Mouse (Mus musculus) neural tube, embryonic 13.5 days (tissue): ENCODE results near the gene Cys1. TPM values are rescaled to one million over a fixed set of nuclear protein-coding genes. Genes with fewer than 3 reads are reported as not detected.

ENCODE experiments used
- ATAC-seq: fragments of 200-750 bp; cut with Nextera tagmentation; 2 replicates; pipeline ENCODE4 v1.8.0; 2017; ENCODE audit warnings: low read depth, mild to moderate bottlenecking, moderate TSS enrichment, moderate library complexity
- H3K27ac ChIP-seq: fragments of 300-500 bp; sonication (generic); replicated peaks from 2 replicates; pipeline ENCODE4 v1.5.1; 2015; ENCODE audit warnings: moderate library complexity, mild to moderate bottlenecking, inconsistent platforms
- H3K27me3 ChIP-seq: fragments of 300-500 bp; sonication (generic); 2 replicates; pipeline ENCODE4 v1.6.1; 2015; ENCODE audit warnings: mild to moderate bottlenecking, inconsistent platforms
- H3K36me3 ChIP-seq: fragments of 300-500 bp; sonication (generic); 2 replicates; pipeline ENCODE4 v1.6.1; 2015; ENCODE audit warnings: mild to moderate bottlenecking, inconsistent platforms
- H3K4me1 ChIP-seq: fragments of 300-500 bp; sonication (generic); replicated peaks from 2 replicates; pipeline ENCODE4 v1.6.1; 2015; ENCODE audit warnings: inconsistent platforms
- H3K4me2 ChIP-seq: fragments of 300-500 bp; sonication (generic); 2 replicates; pipeline ENCODE4 v1.6.1; 2015; ENCODE audit warnings: inconsistent platforms, mild to moderate bottlenecking, moderate library complexity
- H3K4me3 ChIP-seq: fragments of 300-500 bp; sonication (generic); 2 replicates; pipeline ENCODE4 v1.5.1; 2015; ENCODE audit warnings: mild to moderate bottlenecking, inconsistent platforms
- H3K9ac ChIP-seq: fragments of 300-500 bp; sonication (generic); 2 replicates; pipeline ENCODE4 v1.6.1; 2015; ENCODE audit warnings: moderate library complexity, mild to moderate bottlenecking, inconsistent platforms
- H3K9me3 ChIP-seq: fragments of 300-500 bp; sonication (generic); 2 replicates; pipeline ENCODE4 v1.6.1; 2016; ENCODE audit warnings: inconsistent platforms
- WGBS: fragments of 180-500 bp; shearing (Covaris S2); methylation state at CpG from one replicate; pipeline ENCODE4 v1.1.7; 2015; 5-methylcytosine and 5-hydroxymethylcytosine counted together
- polyA plus RNA-seq: library from polyadenylated mRNA; unstranded; fragments of >200 nt; fragmentation: Nextera tagmentation; extraction: Ambion mirVana; gene quantifications from 2 replicates; pipeline ENCODE4 v1.2.1, GENCODE M21; 2015

Gene Cys1
- polyA plus RNA-seq = 1.8 and 2.1 TPM in 2 replicates

GRCm38 (mm10) chr12:24681286-24682023 lies at the start of gene Cys1:
Cys1 (minus strand) TSS chr12:24681813.
- no peaks in the 10 kb centered on the region for H3K36me3 ChIP-seq
- WGBS = 2% methylated on average over 20 of the region's 20 CpGs
- H3K4me3 ChIP-seq = peak within 1 kb of the TSS; percentile 64
- no peak within 1 kb of the TSS for H3K27ac ChIP-seq
- H3K27me3 ChIP-seq = peaks cover 56% of the 10 kb centered on the region
- no peaks in the 10 kb centered on the region for H3K9me3 ChIP-seq
- H3K9ac ChIP-seq = peak within 1 kb of the TSS; percentile 80
- H3K4me2 ChIP-seq = peak within 1 kb of the TSS; percentile 90
- ATAC-seq = peak; percentile 44; the same call in 1 of the 2 replicates
- peaks cover 16% of the 10 kb centered on the region for H3K4me1 ChIP-seq

- ATAC-seq = peak; percentile 90
- 8% methylated on average over 2 of the region's 2 CpGs for WGBS
- H3K27me3 ChIP-seq = no peaks in the 10 kb centered on the region
- peaks cover 16% of the 10 kb centered on the region for H3K9me3 ChIP-seq
- H3K4me2 ChIP-seq = peak overlapping the region; percentile 1; the same call in 1 of the 2 replicates
- peak overlapping the region; percentile 55 for H3K27ac ChIP-seq
- H3K9ac ChIP-seq = no peak overlapping the region
- peaks cover 13% of the 10 kb centered on the region for H3K4me1 ChIP-seq
- H3K4me3 ChIP-seq = no peak overlapping the region
- H3K36me3 ChIP-seq = no peaks in the 10 kb centered on the region
Observed at GRCm38 (mm10) chr12:24724369-24724768, 42.8 kb upstream of the Cys1 start.

GRCm38 (mm10) chr12:24723859-24724258 lies 42.2 kb upstream of the Cys1 start:
- Histone ChIP-seq H3K4me1 (peaks cover 13% of the 10 kb centered on the region), H3K9ac (no peak overlapping the region), H3K27me3 (no peaks in the 10 kb centered on the region), H3K4me3 (no peak overlapping the region), H3K27ac (peak overlapping the region; percentile 55), H3K9me3 (peaks cover 11% of the 10 kb centered on the region), H3K36me3 (no peaks in the 10 kb centered on the region), H3K4me2 (no peak overlapping the region)
- ATAC-seq = peak; percentile 41
- WGBS = 56% methylated on average over 4 of the region's 4 CpGs

- Histone ChIP-seq H3K9ac (no peak overlapping the region), H3K27me3 (no peaks in the 10 kb centered on the region), H3K9me3 (peaks cover 7% of the 10 kb centered on the region; the same call in 1 of the 2 replicates), H3K4me1 (peaks cover 13% of the 10 kb centered on the region), H3K4me2 (no peak overlapping the region), H3K36me3 (no peaks in the 10 kb centered on the region), H3K27ac (no peak overlapping the region), H3K4me3 (no peak overlapping the region)
- 64% methylated on average over 2 of the region's 2 CpGs for WGBS
- no peak for ATAC-seq
Observed at GRCm38 (mm10) chr12:24723434-24723833, 41.8 kb upstream of the Cys1 start.

- H3K4me2 ChIP-seq = no peak overlapping the region
- 0 out of 2 replicates have a peak, but pooled peaks cover 4% of the 10 kb centered on the region for H3K36me3 ChIP-seq
- ATAC-seq = peak; percentile 69
- no peak overlapping the region for H3K4me3 ChIP-seq
- no peaks in the 10 kb centered on the region for H3K9me3 ChIP-seq
- peaks cover 9% of the 10 kb centered on the region; the same call in 1 of the 2 replicates for H3K4me1 ChIP-seq
- H3K27ac ChIP-seq = no peak overlapping the region
- WGBS = 51% methylated on average over 4 of the region's 4 CpGs
- H3K27me3 ChIP-seq = no peaks in the 10 kb centered on the region
- H3K9ac ChIP-seq = no peak overlapping the region
Observed at GRCm38 (mm10) chr12:24716721-24717301, 35.2 kb upstream of the Cys1 start.

- Histone ChIP-seq H3K27ac (no peak overlapping the region), H3K4me1 (peaks cover 13% of the 10 kb centered on the region), H3K36me3 (0 out of 2 replicates have a peak, but pooled peaks cover 4% of the 10 kb centered on the region), H3K27me3 (no peaks in the 10 kb centered on the region), H3K4me2 (no peak overlapping the region), H3K4me3 (no peak overlapping the region), H3K9ac (no peak overlapping the region), H3K9me3 (no peaks in the 10 kb centered on the region)
- no peak for ATAC-seq
- WGBS = 72% methylated on average over 2 of the region's 2 CpGs
Observed at GRCm38 (mm10) chr12:24715268-24715896, 33.8 kb upstream of the Cys1 start.

- no peaks in the 10 kb centered on the region for H3K9me3 ChIP-seq
- ATAC-seq = no peak
- no peaks in the 10 kb centered on the region for H3K27me3 ChIP-seq
- no peak overlapping the region for H3K27ac ChIP-seq
- H3K36me3 ChIP-seq = 0 out of 2 replicates have a peak, but pooled peaks cover 4% of the 10 kb centered on the region
- no peak overlapping the region for H3K9ac ChIP-seq
- peaks cover 16% of the 10 kb centered on the region for H3K4me1 ChIP-seq
- WGBS = 77% methylated on average over 5 of the region's 5 CpGs
- H3K4me2 ChIP-seq = no peak overlapping the region
- H3K4me3 ChIP-seq = no peak overlapping the region
Observed at GRCm38 (mm10) chr12:24714579-24715255, 33.1 kb upstream of the Cys1 start.

- Histone ChIP-seq H3K27ac (no peak overlapping the region), H3K27me3 (peaks cover 3% of the 10 kb centered on the region), H3K36me3 (0 out of 2 replicates have a peak, but pooled peaks cover 4% of the 10 kb centered on the region), H3K4me1 (peaks cover 29% of the 10 kb centered on the region), H3K9me3 (no peaks in the 10 kb centered on the region), H3K9ac (no peak overlapping the region), H3K4me2 (no peak overlapping the region), H3K4me3 (no peak overlapping the region)
- WGBS = 83% methylated on average over 8 of the region's 8 CpGs
- no peak for ATAC-seq
Observed at GRCm38 (mm10) chr12:24712396-24712795, 30.8 kb upstream of the Cys1 start.

- H3K4me3 ChIP-seq = no peak overlapping the region
- H3K4me2 ChIP-seq = peak overlapping the region; percentile 11; the same call in 1 of the 2 replicates
- H3K27me3 ChIP-seq = peaks cover 15% of the 10 kb centered on the region
- 0 out of 2 replicates have a peak overlapping the region, but pooled peaks have one; percentile 13 for H3K27ac ChIP-seq
- peaks cover 35% of the 10 kb centered on the region for H3K4me1 ChIP-seq
- H3K36me3 ChIP-seq = 0 out of 2 replicates have a peak, but pooled peaks cover 4% of the 10 kb centered on the region
- no peak overlapping the region for H3K9ac ChIP-seq
- WGBS = 58% methylated on average over 5 of the region's 5 CpGs
- ATAC-seq = no peak
- H3K9me3 ChIP-seq = no peaks in the 10 kb centered on the region
Observed at GRCm38 (mm10) chr12:24710672-24711071, 29.1 kb upstream of the Cys1 start.

- H3K27me3 ChIP-seq = peaks cover 15% of the 10 kb centered on the region
- H3K4me2 ChIP-seq = peak overlapping the region; percentile 74
- 0 out of 2 replicates have a peak overlapping the region, but pooled peaks have one; percentile 13 for H3K27ac ChIP-seq
- no peak overlapping the region for H3K9ac ChIP-seq
- H3K36me3 ChIP-seq = 0 out of 2 replicates have a peak, but pooled peaks cover 4% of the 10 kb centered on the region
- 31% methylated on average over 5 of the region's 5 CpGs for WGBS
- no peak for ATAC-seq
- peaks cover 35% of the 10 kb centered on the region for H3K4me1 ChIP-seq
- H3K4me3 ChIP-seq = peak overlapping the region; percentile 85; the same call in 1 of the 2 replicates
- H3K9me3 ChIP-seq = no peaks in the 10 kb centered on the region
Observed at GRCm38 (mm10) chr12:24709831-24710508, 28.4 kb upstream of the Cys1 start.

- H3K4me2 ChIP-seq = peak overlapping the region; percentile 74
- H3K4me1 ChIP-seq = peaks cover 35% of the 10 kb centered on the region
- H3K9me3 ChIP-seq = no peaks in the 10 kb centered on the region
- no peak overlapping the region for H3K27ac ChIP-seq
- H3K27me3 ChIP-seq = peaks cover 15% of the 10 kb centered on the region
- peak overlapping the region; percentile 79 for H3K9ac ChIP-seq
- ATAC-seq = no peak
- WGBS = 26% methylated on average over 6 of the region's 6 CpGs
- 0 out of 2 replicates have a peak, but pooled peaks cover 4% of the 10 kb centered on the region for H3K36me3 ChIP-seq
- H3K4me3 ChIP-seq = peak overlapping the region; percentile 85
Observed at GRCm38 (mm10) chr12:24709409-24709808, 27.8 kb upstream of the Cys1 start.
